Mouse (Mus musculus): ENCODE results near the gene Slc22a15.

The Slc22a15 gene

GRCm38 (mm10) chr3:101917665-101918064 is 6.6 kb downstream of the Slc22a15 start:
- in situ Hi-C loops (cut with MboI; ENCODE audit: low sequenced_read_pairs) = no loop called here

GRCm38 (mm10) chr3:101916525-101916924 is 7.7 kb downstream of the Slc22a15 start:
- in situ Hi-C loops (cut with MboI; ENCODE audit: low sequenced_read_pairs) = no loop called here

- in situ Hi-C loops (cut with MboI; ENCODE audit: low sequenced_read_pairs) = no loop called here
Measured at GRCm38 (mm10) chr3:101915048-101915801, 9.0 kb downstream of the Slc22a15 start.

GRCm38 (mm10) chr3:101914266-101914665 is 10.0 kb downstream of the Slc22a15 start:
- in situ Hi-C loops (cut with MboI; ENCODE audit: low sequenced_read_pairs) = no loop called here

GRCm38 (mm10) chr3:101912041-101912440 is 12.2 kb downstream of the Slc22a15 start:
- in situ Hi-C loops (cut with MboI; ENCODE audit: low sequenced_read_pairs) = no loop called here

- in situ Hi-C loops (cut with MboI; ENCODE audit: low sequenced_read_pairs) = no loop called here
Measured at GRCm38 (mm10) chr3:101907049-101907448, 17.2 kb downstream of the Slc22a15 start.

GRCm38 (mm10) chr3:101904776-101905175 is 19.5 kb downstream of the Slc22a15 start:
- in situ Hi-C loops (cut with MboI; ENCODE audit: low sequenced_read_pairs) = no loop called here

- in situ Hi-C loops (cut with MboI; ENCODE audit: low sequenced_read_pairs) = no loop called here
Measured at GRCm38 (mm10) chr3:101903091-101903490, 21.2 kb downstream of the Slc22a15 start.

- in situ Hi-C loops (cut with MboI; ENCODE audit: low sequenced_read_pairs) = no loop called here
Measured at GRCm38 (mm10) chr3:101902344-101902743, 21.9 kb downstream of the Slc22a15 start.

- in situ Hi-C loops (cut with MboI; ENCODE audit: low sequenced_read_pairs) = no loop called here
Measured at GRCm38 (mm10) chr3:101897377-101897974, 26.8 kb downstream of the Slc22a15 start.

GRCm38 (mm10) chr3:101896893-101897292 is 27.4 kb downstream of the Slc22a15 start:
- in situ Hi-C loops (cut with MboI; ENCODE audit: low sequenced_read_pairs) = no loop called here

- in situ Hi-C loops (cut with MboI; ENCODE audit: low sequenced_read_pairs) = no loop called here
Measured at GRCm38 (mm10) chr3:101895376-101895910, 28.8 kb downstream of the Slc22a15 start.

- in situ Hi-C loops (cut with MboI; ENCODE audit: low sequenced_read_pairs) = no loop called here
Measured at GRCm38 (mm10) chr3:101885591-101885990, 38.7 kb downstream of the Slc22a15 start.

- in situ Hi-C loops (cut with MboI; ENCODE audit: low sequenced_read_pairs) = no loop called here
Measured at GRCm38 (mm10) chr3:101885041-101885440, 39.2 kb downstream of the Slc22a15 start.

- in situ Hi-C loops (cut with MboI; ENCODE audit: low sequenced_read_pairs) = no loop called here
Measured at GRCm38 (mm10) chr3:101883902-101884301, 40.4 kb downstream of the Slc22a15 start.

GRCm38 (mm10) chr3:101881721-101882120 is 42.5 kb downstream of the Slc22a15 start:
- in situ Hi-C loops (cut with MboI; ENCODE audit: low sequenced_read_pairs) = no loop called here

GRCm38 (mm10) chr3:101880818-101881217 is 43.4 kb downstream of the Slc22a15 start:
- in situ Hi-C loops (cut with MboI; ENCODE audit: low sequenced_read_pairs) = no loop called here

- in situ Hi-C loops (cut with MboI; ENCODE audit: low sequenced_read_pairs) = no loop called here
Measured at GRCm38 (mm10) chr3:101878136-101878535, 46.1 kb downstream of the Slc22a15 start.

GRCm38 (mm10) chr3:101876459-101877285 is 47.6 kb downstream of the Slc22a15 start:
- in situ Hi-C loops (cut with MboI; ENCODE audit: low sequenced_read_pairs) = no loop called here

- in situ Hi-C loops (cut with MboI; ENCODE audit: low sequenced_read_pairs) = no loop called here
Measured at GRCm38 (mm10) chr3:101875258-101875920, 48.9 kb downstream of the Slc22a15 start.

Data from CH12F3 (cell line).